Mouse (Mus musculus): Measurements from ENCODE around the gene Foxf1.
A peak's percentile ranks its signal among the peaks of the same experiment; 100 is the strongest.

The Foxf1 gene

DNA sequence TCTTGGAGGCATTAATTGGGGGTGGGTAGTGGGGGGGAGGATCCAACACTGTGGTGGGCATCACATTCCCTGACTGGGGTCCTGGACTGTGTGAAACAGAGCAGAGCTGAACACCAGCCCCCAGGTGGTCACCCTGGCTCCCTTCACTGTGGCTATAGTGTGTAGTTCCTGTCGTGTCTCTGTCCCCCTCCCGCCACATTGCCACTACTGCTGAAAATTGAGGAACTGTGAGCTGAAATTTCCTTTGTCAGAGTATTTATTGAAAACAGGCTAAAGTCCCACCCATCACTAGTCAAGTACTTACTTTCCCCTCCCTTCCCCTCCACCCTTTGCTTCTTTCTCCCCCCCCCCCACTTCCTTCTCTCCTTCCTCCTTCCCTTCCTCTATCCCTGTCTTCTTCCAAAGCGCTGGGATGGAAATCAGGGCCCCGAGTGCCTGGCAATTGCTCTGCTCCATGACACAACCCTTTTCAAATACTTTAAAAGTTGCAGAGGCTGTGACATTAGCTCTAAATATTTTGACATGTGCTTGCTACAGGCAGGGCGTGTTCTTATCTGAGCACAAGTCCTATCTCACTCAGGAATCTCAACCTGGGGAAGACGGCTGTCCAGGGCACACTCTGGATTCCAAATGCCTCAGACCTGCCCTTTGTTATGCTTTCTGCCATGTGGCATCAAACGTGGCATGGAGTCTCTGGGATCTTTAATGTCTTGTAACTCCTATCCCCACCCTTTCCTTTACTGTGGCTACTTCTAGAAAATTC lies 27.1 kb downstream of the Foxf1 start:
- DNase-seq (ENCODE audit: extremely low read depth, insufficient read length, low spot score): no peak

DNA sequence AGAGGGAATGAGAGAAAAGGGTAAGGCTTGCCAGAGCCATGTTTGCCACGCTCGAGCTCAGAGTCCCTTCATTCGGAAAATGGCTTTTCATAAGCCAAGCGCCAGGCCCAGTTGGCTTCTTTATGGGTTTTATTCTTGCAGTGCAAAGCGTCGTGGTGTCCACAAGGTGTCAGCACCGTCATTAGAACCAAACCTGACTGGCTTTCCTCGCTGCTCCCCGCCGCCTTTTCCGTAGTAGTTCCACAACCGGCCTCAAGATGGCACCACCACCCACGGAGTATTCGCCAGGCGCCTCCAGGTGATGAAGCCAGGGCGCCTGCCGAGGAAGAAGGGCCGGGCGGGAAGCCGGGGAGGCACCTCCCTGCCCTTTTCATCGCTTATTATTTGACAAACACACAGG lies 29.1 kb downstream of the Foxf1 start:
- peak; percentile 83 for DNase-seq (ENCODE audit: extremely low read depth, insufficient read length, low spot score)

DNA sequence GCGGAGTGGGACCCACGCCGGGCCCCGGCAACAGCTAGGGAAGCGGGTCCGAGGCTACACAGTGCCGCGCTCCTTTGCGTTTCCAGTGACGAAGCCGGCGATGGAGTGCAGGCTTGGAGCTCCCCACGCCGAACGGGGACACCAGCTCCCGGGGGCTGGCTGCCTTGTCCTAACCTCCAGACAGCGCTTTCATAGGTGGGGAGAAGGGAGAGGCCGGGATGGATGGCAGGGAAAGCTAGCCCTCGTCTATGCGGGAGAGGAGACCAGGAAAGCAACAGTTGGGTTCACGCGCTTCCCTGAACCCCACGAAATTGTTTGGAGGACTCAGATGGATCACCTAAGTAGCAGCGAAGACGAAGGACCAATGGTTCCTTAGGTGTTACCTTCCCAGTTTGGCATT lies 30.9 kb downstream of the Foxf1 start:
- no peak for DNase-seq (ENCODE audit: extremely low read depth, insufficient read length, low spot score)

DNA sequence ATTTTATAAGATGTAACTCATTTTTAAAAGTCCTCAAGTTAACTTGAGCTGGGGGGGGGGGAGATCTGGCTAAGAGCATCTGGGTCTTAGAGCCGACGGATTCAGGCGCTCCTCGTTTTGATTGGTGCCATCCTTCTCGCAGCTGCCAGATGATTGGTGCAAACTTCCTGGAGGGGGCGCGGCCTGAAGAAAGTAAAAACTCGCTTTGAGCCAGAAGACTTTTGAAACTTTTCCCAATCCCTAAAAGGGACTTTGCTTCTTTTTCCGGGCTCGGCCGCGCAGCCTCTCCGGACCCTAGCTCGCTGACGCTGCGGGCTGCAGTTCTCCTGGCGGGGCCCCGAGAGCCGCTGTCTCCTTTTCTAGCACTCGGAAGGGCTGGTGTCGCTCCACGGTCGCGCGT lies 31.8 kb downstream of the Foxf1 start, which contains the start of gene Foxc2:
Foxc2 (plus strand) TSS at position 224 of the 400 bp plus-strand sequence.
- no peak for DNase-seq (ENCODE audit: extremely low read depth, insufficient read length, low spot score)

DNA sequence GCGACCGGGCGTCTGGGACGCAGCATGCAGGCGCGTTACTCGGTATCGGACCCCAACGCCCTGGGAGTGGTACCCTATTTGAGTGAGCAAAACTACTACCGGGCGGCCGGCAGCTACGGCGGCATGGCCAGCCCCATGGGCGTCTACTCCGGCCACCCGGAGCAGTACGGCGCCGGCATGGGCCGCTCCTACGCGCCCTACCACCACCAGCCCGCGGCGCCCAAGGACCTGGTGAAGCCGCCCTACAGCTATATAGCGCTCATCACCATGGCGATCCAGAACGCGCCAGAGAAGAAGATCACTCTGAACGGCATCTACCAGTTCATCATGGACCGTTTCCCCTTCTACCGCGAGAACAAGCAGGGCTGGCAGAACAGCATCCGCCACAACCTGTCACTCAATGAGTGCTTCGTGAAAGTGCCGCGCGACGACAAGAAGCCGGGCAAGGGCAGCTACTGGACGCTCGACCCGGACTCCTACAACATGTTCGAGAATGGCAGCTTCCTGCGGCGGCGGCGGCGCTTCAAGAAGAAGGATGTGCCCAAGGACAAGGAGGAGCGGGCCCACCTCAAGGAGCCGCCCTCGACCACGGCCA lies 32.5 kb downstream of the Foxf1 start:
- no peak for DNase-seq (ENCODE audit: extremely low read depth, insufficient read length, low spot score)

DNA sequence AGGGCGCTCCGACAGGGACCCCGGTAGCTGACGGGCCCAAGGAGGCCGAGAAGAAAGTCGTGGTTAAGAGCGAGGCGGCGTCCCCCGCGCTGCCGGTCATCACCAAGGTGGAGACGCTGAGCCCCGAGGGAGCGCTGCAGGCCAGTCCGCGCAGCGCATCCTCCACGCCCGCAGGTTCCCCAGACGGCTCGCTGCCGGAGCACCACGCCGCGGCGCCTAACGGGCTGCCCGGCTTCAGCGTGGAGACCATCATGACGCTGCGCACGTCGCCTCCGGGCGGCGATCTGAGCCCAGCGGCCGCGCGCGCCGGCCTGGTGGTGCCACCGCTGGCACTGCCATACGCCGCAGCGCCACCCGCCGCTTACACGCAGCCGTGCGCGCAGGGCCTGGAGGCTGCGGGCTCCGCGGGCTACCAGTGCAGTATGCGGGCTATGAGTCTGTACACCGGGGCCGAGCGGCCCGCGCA lies 33.0 kb downstream of the Foxf1 start:
- DNase-seq (ENCODE audit: extremely low read depth, insufficient read length, low spot score): no peak

DNA sequence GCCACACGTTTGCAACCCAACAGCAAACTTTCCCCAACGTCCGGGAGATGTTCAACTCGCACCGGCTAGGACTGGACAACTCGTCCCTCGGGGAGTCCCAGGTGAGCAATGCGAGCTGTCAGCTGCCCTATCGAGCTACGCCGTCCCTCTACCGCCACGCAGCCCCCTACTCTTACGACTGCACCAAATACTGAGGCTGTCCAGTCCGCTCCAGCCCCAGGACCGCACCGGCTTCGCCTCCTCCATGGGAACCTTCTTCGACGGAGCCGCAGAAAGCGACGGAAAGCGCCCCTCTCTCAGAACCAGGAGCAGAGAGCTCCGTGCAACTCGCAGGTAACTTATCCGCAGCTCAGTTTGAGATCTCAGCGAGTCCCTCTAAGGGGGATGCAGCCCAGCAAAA lies 33.7 kb downstream of the Foxf1 start:
- no peak for DNase-seq (ENCODE audit: extremely low read depth, insufficient read length, low spot score)

DNA sequence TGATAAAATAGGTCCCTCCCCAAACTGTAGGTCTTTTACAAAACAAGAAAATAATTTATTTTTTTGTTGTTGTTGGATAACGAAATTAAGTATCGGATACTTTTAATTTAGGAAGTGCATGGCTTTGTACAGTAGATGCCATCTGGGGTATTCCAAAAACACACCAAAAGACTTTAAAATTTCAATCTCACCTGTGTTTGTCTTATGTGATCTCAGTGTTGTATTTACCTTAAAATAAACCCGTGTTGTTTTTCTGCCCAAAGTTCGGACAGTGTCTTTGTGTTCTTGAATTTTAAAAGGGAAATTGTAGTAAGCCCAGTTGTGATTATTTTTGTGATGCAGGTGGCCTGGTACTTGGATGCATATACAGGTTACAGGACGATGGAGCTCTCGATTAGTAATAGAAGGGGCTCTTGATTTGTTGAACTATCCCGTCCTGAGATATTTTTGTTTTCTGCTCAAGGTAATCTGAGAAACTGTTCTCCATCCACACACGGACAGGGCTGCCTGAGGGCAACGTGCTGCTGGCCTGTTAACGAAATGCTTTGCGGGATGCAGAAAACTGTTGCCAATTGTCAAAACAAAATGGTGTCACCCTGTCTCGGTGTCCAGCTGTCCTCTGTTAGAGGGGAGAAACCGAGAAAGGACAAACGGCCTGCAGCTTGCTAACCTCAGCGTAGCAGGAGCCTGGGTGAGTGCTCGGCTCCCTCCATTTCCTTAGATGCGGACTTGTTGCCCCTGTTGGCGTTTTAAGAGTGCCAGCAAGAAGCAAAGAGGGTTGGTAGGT lies 34.6 kb downstream of the Foxf1 start:
- DNase-seq (ENCODE audit: extremely low read depth, insufficient read length, low spot score): no peak

DNA sequence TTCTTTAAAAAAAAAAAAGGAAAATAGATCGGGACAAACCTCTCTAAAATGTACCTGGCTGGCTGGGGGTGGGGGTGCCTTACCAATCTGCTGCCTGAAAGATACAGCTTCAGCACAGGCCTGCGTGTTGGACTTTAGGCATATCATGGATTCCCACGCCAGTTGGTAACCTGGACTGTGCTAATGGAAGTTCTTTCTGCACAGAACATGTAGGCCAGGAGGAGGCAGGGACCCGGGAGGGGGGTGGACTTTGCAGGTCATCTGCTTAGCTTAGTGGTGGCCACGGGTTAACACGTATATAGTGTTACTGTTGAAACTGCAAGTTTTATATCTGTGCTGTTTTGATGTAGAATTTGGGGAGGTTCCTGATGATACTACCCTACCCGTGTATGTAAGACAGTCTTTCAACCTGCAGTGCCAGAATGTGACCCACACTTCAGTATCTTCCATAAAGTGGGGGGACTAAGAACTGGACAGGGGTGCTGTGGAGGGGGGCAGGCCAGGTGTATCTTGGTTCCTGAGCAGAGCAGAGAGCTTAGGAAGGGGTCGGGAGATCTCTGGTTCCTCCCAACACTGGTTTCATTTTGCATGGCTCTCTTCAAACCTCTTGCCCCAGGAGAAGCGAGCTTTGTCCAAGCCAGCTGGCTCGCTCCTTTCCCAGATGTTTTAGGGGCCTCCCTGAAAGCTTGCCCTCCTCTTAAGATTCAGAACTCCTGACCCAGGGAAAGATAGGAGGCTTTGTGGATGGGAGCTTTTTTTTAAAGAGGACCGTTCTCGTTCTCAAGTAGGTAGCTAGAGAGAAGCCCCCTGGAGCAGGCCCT lies 35.7 kb downstream of the Foxf1 start:
- no peak for DNase-seq (ENCODE audit: extremely low read depth, insufficient read length, low spot score)

DNA sequence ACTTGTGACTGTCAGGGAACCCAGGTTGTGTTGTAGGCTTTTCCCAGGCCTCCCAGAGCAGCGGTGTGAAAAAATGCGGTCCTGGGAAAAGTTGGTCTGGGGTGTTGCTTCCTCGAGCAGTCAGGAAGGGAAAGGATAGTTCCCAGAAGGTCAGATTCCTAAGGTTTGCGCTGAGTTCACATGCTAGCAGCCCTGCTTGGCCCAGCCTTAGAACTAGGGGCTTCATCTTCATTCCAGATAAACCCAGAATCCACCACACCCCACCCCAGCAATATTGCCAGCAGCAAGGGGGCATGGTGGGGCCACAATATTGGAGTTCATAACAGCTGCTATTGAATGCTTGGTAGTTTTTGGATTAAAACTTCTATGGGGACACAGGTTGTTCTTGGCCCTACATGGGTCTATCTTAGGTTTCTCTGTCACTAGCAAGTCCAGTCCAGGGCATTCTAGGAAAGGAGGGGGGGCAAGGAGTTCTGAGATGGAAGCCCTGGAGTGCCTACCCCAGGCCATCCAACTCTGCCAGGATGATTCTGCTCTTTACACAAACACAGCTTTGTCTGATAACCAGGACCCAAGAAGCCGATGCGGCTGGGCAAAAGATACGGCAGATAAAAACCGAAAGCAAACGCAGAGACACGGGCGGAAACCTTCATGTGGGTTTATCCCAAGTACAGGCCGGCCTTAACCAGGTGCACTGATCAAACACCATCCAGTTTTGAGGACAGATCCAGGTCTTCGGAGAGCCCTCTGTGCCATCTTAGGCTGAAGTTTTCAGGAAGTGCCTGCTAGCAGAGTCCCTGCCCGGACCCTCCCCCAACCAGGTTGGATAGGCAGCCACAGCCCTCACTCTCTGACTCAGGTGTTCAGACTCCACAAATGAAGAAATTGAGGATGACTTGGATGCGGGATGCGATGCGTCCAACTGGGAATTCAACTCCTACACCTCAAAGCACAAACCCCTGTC lies 36.6 kb downstream of the Foxf1 start:
- no peak for DNase-seq (ENCODE audit: extremely low read depth, insufficient read length, low spot score)

DNA sequence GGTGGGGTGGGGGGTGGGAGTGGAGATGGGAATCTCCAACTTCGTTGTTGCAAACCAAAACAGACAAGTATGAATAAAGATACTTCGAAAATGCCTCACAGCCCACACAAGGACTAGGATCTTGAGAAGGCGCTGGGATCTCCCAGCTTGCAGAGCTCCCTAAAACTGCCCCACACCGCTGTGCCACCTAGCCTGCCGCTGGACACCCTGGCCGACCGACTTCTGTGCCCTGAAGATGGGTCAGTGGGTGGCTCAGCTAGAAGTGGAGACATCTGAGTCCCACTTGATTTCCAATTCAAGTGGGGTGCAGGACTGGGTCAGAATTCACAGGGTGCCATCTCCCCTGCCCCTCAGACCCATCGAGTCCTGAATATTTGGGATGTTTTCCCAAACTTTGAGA lies 37.5 kb downstream of the Foxf1 start:
- no peak for DNase-seq (ENCODE audit: extremely low read depth, insufficient read length, low spot score)

DNA sequence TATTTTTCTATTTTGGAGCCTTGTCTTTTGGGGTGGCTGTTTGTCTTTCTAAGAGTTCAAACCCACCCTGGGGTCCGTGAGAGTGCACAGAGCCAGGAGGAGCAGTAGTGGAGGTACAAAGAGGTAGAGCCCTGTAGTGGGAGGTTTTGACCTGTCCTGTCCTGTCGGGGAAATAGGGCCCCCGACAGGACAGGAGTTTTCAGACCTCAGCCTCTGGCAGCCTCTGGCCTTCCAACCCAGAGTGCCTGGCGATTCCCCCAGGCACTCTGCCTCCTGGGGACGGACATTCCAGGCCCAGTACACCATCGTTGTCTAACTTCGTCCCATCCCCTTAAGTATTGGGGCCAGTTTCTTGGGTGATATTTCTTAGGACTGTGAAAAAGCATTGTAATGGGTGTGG lies 38.2 kb downstream of the Foxf1 start:
- no peak for DNase-seq (ENCODE audit: extremely low read depth, insufficient read length, low spot score)

DNA sequence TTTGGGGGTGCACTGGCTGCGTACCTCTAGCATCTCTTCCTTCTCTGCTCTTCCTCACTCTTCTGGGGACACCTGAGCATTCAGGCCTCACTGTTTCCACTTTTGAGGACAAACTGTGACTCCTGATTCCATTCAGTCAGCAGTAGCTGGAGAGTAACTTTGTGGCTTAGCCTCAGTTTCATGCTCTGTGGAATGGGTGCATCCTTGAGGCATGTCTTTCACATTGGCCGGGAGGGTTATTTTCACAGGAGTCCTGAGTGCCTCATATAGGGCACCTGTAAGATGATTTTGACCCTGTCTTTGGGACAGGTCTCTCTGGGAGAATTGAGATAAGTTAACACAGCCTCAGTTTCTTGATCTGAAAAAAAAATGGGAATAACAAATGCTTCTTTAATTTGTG lies 38.9 kb downstream of the Foxf1 start:
- no peak for DNase-seq (ENCODE audit: extremely low read depth, insufficient read length, low spot score)

DNA sequence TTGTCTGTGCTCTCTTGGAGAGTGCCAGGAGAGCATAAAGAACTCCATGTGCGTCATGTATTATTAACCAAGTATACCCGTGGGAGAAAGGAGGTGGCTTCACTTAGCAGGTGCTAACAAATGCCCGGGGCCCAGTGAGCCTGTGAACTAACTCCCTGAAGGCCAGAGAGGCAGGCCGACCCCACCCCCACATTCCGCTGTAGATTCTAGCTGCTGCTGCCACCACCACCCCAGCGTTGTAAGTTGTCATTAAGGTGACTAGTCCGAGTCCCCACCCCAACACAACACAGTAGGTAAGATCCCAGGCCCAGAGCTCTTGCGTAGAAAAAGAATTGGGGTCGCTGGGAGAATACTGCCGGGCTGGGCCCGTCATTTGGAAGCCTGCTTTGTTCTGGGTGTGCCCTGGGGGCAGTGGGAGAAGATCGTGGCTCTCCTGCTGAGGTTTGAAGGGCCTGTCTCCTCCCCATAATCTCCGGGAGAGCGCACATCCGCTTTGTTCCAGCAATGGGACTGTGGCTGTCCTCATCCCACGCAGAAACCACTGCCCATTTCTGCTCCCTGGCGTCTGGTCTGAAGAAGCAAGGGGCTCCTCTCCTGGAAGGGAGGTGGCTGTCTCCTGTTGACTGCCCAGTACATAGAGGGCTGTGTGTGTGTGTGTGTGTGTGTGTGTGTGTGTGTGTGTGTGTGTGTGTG lies 40.5 kb downstream of the Foxf1 start:
- DNase-seq (ENCODE audit: extremely low read depth, insufficient read length, low spot score): no peak

DNA sequence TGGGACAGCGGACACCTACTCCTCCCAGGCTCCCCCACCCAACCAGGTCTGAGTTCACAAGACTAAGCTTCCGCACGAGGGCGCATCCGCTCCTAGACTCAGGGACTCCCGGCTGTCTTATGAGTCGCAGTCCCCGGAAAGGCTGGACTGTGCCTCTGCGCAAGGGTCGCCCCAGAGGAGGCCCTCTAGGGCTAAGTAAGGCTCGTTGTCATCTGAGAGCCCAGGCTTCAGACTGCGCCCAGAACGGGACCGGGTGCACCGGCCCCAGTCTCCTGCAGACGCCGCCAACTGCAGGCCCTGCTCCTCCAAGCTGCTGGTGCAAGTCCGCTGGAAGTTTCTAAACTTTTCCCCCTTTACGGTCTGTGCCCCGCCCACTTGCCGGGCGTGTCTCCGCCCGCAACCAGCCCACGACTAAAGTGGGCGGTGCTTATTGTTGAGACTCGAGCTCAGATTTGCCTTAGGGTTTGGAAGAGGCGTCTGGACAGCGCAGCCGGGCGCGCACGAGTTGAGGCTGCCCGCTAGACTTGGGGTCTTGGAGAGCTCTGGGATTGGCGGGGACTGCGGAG lies 41.2 kb downstream of the Foxf1 start:
- DNase-seq (ENCODE audit: extremely low read depth, insufficient read length, low spot score): peak; percentile 99

DNA sequence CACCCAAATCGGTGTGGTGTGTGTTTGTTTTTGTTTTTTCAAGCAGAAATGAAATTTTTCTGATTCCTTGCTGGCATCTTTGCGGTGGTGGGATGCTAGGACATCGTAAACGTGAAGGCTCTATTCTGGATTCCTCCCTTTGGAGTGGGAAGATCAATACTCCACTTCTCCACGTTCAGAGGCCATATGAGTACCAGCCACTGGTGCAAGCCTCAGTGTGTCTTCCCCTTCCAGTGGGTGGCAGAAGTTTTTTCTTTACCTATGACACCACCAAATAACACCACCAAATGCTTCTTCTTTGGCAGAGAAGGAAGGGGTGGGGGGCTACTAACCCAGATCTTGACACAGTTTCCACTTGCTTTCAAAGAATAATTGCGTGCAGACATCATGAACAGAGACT lies 42.0 kb downstream of the Foxf1 start:
- no peak for DNase-seq (ENCODE audit: extremely low read depth, insufficient read length, low spot score)

DNA sequence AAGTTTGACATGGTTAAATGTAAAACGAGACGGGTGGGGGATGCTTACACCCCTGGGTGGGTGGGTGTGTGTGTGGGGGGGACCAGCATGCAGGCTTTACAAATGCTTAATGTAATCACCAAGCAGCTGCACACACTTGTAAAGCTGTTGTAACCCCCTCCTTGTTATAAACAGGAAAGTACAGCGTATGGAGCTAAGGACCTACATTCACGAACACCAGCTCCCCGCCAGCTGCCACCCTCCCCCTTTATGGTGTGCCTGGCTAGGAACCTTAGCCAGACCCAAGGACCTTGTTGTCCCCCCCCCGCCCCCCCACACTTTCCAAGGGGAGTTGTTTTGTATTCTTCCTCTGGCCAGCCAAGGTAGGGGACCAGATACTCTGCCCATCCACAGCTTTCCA lies 42.5 kb downstream of the Foxf1 start:
- no peak for DNase-seq (ENCODE audit: extremely low read depth, insufficient read length, low spot score)

DNA sequence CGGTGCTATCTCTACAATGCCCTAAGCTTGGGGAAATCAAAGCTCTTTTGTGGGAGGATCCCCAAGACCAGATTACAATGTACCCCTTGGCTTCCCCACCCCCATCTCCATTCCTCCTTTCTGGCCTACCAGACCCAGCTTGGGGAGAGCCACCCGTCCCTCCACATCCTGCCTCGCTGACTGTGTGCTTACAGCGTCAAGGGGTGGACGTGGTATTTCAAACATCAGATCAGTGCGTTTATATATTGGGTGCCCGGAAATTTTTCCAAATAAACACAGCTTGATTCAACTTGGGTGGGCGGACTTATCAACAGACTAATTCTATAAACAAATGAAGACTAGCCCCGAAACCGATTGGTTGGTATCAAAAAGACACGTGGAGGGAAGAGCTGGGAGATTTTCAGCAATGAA lies 43.1 kb downstream of the Foxf1 start:
- DNase-seq (ENCODE audit: extremely low read depth, insufficient read length, low spot score): no peak
